ENCODE assay signal across 23 mouse cellular contexts in the genomic region with DNA sequence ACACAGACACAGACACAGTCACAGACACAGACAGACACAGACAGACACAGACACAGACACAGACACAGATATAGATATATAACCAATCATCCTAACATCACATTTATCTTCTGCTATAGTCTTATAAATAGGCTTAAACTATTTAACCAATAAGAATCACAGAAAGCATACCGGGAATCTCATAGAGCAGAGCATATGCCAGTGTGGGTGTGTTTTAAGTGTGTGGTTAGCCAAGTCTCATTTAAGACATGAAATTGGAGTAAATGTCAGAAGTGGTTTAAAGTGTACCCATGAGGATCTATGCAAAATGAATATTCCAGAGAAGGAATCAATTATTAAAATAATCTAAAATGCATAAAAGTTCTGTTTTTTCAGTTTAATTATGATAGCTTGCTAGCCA.
DNase-seq lines count a peak whose midpoint lies in the region; ATAC-seq lines count a peak whose summit lies in the region.
"Had no signal": no experiment of that assay in that cellular context is flagged by ENCODE, and none has a peak within 500 bp of the region (broad histone marks: within the 10 kb centered on the region; RNA-seq: fewer than 3 reads in every experiment).

No protein-coding gene starts in this region.

- H3K27ac ChIP-seq in midbrain, embryonic 11.5 days (ENCODE audit: low read depth, low read length) = no peak overlapping the region
- H3K27ac ChIP-seq in midbrain, embryonic 13.5 days = no peak overlapping the region
- peak overlapping the region; percentile 43 for H3K27ac ChIP-seq in brown adipose tissue, adult 24 weeks (replicated peaks; ENCODE audit: low read depth, low read length)
- H3K27ac ChIP-seq in heart, embryonic 10.5 days = no peak overlapping the region
- H3K27ac ChIP-seq: heart, embryonic 13.5 days; hindbrain, embryonic 14.5 days; hindbrain, postnatal 0 days had no signal

- no peaks in the 10 kb centered on the region for H3K36me3 ChIP-seq in midbrain, embryonic 11.5 days (ENCODE audit: control insufficient read depth, insufficient read depth, low read length)
- no peaks in the 10 kb centered on the region for H3K36me3 ChIP-seq in midbrain, embryonic 13.5 days
- H3K36me3 ChIP-seq in heart, embryonic 10.5 days = no peaks in the 10 kb centered on the region
- H3K36me3 ChIP-seq: heart, embryonic 13.5 days had no signal

- DNase-seq in frontal cortex, postnatal 36 days (ENCODE audit: low spot score in 2 of 2) = peak; percentile 1 to 21
- no peak for DNase-seq in frontal cortex, postnatal 25 days (ENCODE audit: low spot score in 2 of 2)
- peak; percentile 26 for DNase-seq in midbrain, embryonic 11.5 days (ENCODE audit: low spot score, missing footprints)
- no peak for DNase-seq in heart, embryonic 10.5 days (ENCODE audit: low spot score)
- DNase-seq: adrenal gland, adult 2 months; adrenal gland, postnatal 14 days; B cell, adult 2 months; cerebellum, adult 18-20 months; cerebellum, adult 9-10 months; cerebellum, postnatal 14 days; forebrain, postnatal 0 days; gastrocnemius, postnatal 25 days; heart, adult 18-20 months; heart, postnatal 14 days; heart, postnatal 4 days had no signal

- H3K4me2 ChIP-seq in midbrain, embryonic 11.5 days = no peak overlapping the region
- no peak overlapping the region for H3K4me2 ChIP-seq in midbrain, embryonic 13.5 days (replicated peaks)
- H3K4me2 ChIP-seq: heart, embryonic 13.5 days; hindbrain, embryonic 14.5 days had no signal

- no peak overlapping the region for H3K4me3 ChIP-seq in midbrain, embryonic 11.5 days (ENCODE audit: low read depth, low read length)
- no peak overlapping the region for H3K4me3 ChIP-seq in midbrain, embryonic 13.5 days (replicated peaks)
- H3K4me3 ChIP-seq in brown adipose tissue, adult 24 weeks (ENCODE audit: insufficient read depth, low read depth, low read length) = no peak overlapping the region
- no peak overlapping the region for H3K4me3 ChIP-seq in heart, embryonic 10.5 days
- H3K4me3 ChIP-seq: heart, embryonic 13.5 days had no signal

- no peaks in the 10 kb centered on the region for H3K4me1 ChIP-seq in midbrain, embryonic 11.5 days (ENCODE audit: control insufficient read depth, insufficient read depth, low read length)
- no peaks in the 10 kb centered on the region for H3K4me1 ChIP-seq in midbrain, embryonic 13.5 days (replicated peaks)
- H3K4me1 ChIP-seq in brown adipose tissue, adult 24 weeks (ENCODE audit: control insufficient read depth, insufficient read depth, insufficient read length, low read length) = no peaks in the 10 kb centered on the region
- no peaks in the 10 kb centered on the region for H3K4me1 ChIP-seq in heart, embryonic 10.5 days
- H3K4me1 ChIP-seq: heart, embryonic 13.5 days had no signal

- 97% methylated on average over 1 of the region's 1 CpGs for WGBS in midbrain, embryonic 11.5 days
- WGBS in midbrain, embryonic 13.5 days = 96% methylated on average over 1 of the region's 1 CpGs
- WGBS in heart, embryonic 10.5 days = 86% methylated on average over 1 of the region's 1 CpGs

- H3K9me3 ChIP-seq in midbrain, embryonic 11.5 days (ENCODE audit: control insufficient read depth, low read length) = no peaks in the 10 kb centered on the region
- no peaks in the 10 kb centered on the region for H3K9me3 ChIP-seq in midbrain, embryonic 13.5 days
- no peaks in the 10 kb centered on the region for H3K9me3 ChIP-seq in heart, embryonic 10.5 days
- H3K9me3 ChIP-seq: heart, embryonic 13.5 days had no signal

- no peaks in the 10 kb centered on the region for H3K27me3 ChIP-seq in midbrain, embryonic 11.5 days (ENCODE audit: control insufficient read depth, insufficient read depth, low read length)
- H3K27me3 ChIP-seq in midbrain, embryonic 13.5 days = no peaks in the 10 kb centered on the region
- no peaks in the 10 kb centered on the region for H3K27me3 ChIP-seq in heart, embryonic 10.5 days (ENCODE audit: insufficient read depth, poor library complexity, severe bottlenecking)
- H3K27me3 ChIP-seq: heart, embryonic 13.5 days had no signal

- ATAC-seq in midbrain, embryonic 11.5 days (ENCODE audit: low FRiP score) = no peak
- ATAC-seq in midbrain, embryonic 13.5 days = no peak
- no peak for ATAC-seq in CD4-positive, CD25-positive, alpha-beta regulatory T cell, adult 4 months
- ATAC-seq: forebrain, embryonic 14.5 days; forebrain, postnatal 0 days; hindbrain, postnatal 0 days; inflammation-experienced regulatory T-cells, adult 6 months had no signal

- H3K9ac ChIP-seq in midbrain, embryonic 11.5 days (ENCODE audit: low read length) = no peak overlapping the region
- H3K9ac ChIP-seq in midbrain, embryonic 13.5 days (replicated peaks) = no peak overlapping the region
- H3K9ac ChIP-seq: forebrain, postnatal 0 days; heart, embryonic 13.5 days; hindbrain, embryonic 14.5 days had no signal

Comparison
In these comparisons a context has a peak if more than half of its experiments do, and no peak if none do; other contexts are left out.
1. DNase-seq: peak in frontal cortex, postnatal 36 days (2 of 2) and midbrain, embryonic 11.5 days (single experiment); none in frontal cortex, postnatal 25 days (0 of 2) and heart, embryonic 10.5 days (single experiment).